Mouse (Mus musculus) forebrain, embryonic 13.5 days (tissue): ENCODE data around the gene Rdm1. TPM values are rescaled to one million over a fixed set of nuclear protein-coding genes. Genes with fewer than 3 reads are reported as not detected.
"Not testable (repeated sequence)": the region's sequence is repeated elsewhere in the genome, so short reads cannot be mapped to it uniquely, and the experiment has no call there.

Experiments used
- ATAC-seq: fragments of 200-750 bp; cut with Nextera tagmentation; 2 replicates; pipeline ENCODE4 v1.8.0; 2017
- H3K27ac ChIP-seq: fragments of 300-500 bp; sonication (generic); 2 replicates; pipeline ENCODE4 v1.5.1; 2015; ENCODE audit warnings: inconsistent platforms, mild to moderate bottlenecking, moderate library complexity
- H3K27me3 ChIP-seq: fragments of 300-500 bp; sonication (generic); 2 replicates; pipeline ENCODE4 v1.6.1; 2015; ENCODE audit warnings: mild to moderate bottlenecking, inconsistent platforms
- H3K36me3 ChIP-seq: fragments of 300-500 bp; sonication (generic); 2 replicates; pipeline ENCODE4 v1.6.1; 2015; ENCODE audit warnings: mild to moderate bottlenecking, inconsistent platforms; ENCODE audit not compliant: poor library complexity, severe bottlenecking
- H3K4me1 ChIP-seq: fragments of 300-500 bp; sonication (generic); 2 replicates; pipeline ENCODE4 v1.6.1; 2015; ENCODE audit warnings: inconsistent platforms
- H3K4me2 ChIP-seq: fragments of 300-500 bp; sonication (generic); 2 replicates; pipeline ENCODE4 v1.6.1; 2015; ENCODE audit warnings: inconsistent platforms, mild to moderate bottlenecking, moderate library complexity
- H3K4me3 ChIP-seq: fragments of 300-500 bp; sonication (generic); 2 replicates; pipeline ENCODE4 v1.5.1; 2015; ENCODE audit warnings: mild to moderate bottlenecking, inconsistent platforms
- H3K9ac ChIP-seq: fragments of 300-500 bp; sonication (generic); 2 replicates; pipeline ENCODE4 v1.6.1; 2015; ENCODE audit warnings: mild to moderate bottlenecking, inconsistent platforms
- H3K9me3 ChIP-seq: fragments of 300-500 bp; sonication (generic); replicated peaks from 2 replicates; pipeline ENCODE4 v1.6.1; 2016; ENCODE audit warnings: inconsistent platforms
- WGBS: fragments of 180-500 bp; shearing (Covaris S2); methylation state at CpG from one replicate; pipeline ENCODE4 v1.1.7; 2015; 5-methylcytosine and 5-hydroxymethylcytosine counted together
- polyA plus RNA-seq: library from polyadenylated mRNA; unstranded; fragments of >200 nt; fragmentation: Nextera tagmentation; extraction: Ambion mirVana; gene quantifications from 2 replicates; pipeline ENCODE4 v1.2.1, GENCODE M21; 2015

The Rdm1 gene
- polyA plus RNA-seq, 1 experiment from 2014 or later: 52.6 TPM

GRCm38 (mm10) chr11:101620022-101620655 lies 6.9 kb upstream of the Rdm1 start:
- not testable (repeated sequence) for ATAC-seq, H3K27me3 ChIP-seq, H3K9ac ChIP-seq, H3K4me3 ChIP-seq, H3K27ac ChIP-seq, H3K4me2 ChIP-seq, H3K36me3 ChIP-seq, H3K9me3 ChIP-seq
- H3K4me1 ChIP-seq: peaks cover 27% of the 10 kb centered on the region
- 88% methylated on average over 11 of the region's 11 CpGs for WGBS

DNA sequence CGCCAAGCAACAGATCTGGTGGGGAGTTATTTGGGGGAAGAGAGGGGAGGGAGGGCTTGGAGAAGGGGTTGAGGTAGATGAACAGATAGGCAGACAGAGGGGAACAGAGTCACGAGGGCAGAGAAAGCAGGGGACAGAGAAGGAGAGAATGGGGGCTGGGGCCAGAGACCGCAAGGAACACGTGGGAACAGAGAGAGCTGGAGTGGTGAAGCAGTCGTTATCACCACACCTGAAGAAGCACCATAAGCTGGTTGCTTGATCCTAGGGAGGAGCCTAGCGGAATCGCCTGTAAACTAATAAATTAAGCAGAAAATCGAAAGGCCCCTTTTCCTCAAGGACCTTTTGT lies 373 bp upstream of the Rdm1 start:
- peak; percentile 42 for ATAC-seq
- Histone ChIP-seq H3K36me3 (no peaks in the 10 kb centered on the region), H3K27ac (peak overlapping the region; percentile 91), H3K4me3 (peak overlapping the region; percentile 53), H3K4me1 (peaks cover 11% of the 10 kb centered on the region), H3K4me2 (peak overlapping the region; percentile 80), H3K27me3 (no peaks in the 10 kb centered on the region), H3K9me3 (no peaks in the 10 kb centered on the region), H3K9ac (peak overlapping the region; percentile 61)
- WGBS: 6% methylated on average over 8 of the region's 8 CpGs

- H3K4me1 ChIP-seq: peaks cover 11% of the 10 kb centered on the region
- peak overlapping the region; percentile 53 for H3K4me3 ChIP-seq
- under 1% methylated on average over 33 of the region's 33 CpGs for WGBS
- ATAC-seq: peak; percentile 64
- peak overlapping the region; percentile 80 for H3K4me2 ChIP-seq
- no peaks in the 10 kb centered on the region for H3K9me3 ChIP-seq
- no peaks in the 10 kb centered on the region for H3K27me3 ChIP-seq
- H3K36me3 ChIP-seq: 0 out of 2 replicates have a peak, but pooled peaks cover 2% of the 10 kb centered on the region
- H3K27ac ChIP-seq: peak overlapping the region; percentile 91
- peak overlapping the region; percentile 71 for H3K9ac ChIP-seq
Observed at GRCm38 (mm10) chr11:101627857-101628559, 1.0 kb downstream of the Rdm1 start.

GRCm38 (mm10) chr11:101628733-101629417 lies 1.9 kb downstream of the Rdm1 start:
- 73% methylated on average over 4 of the region's 5 CpGs for WGBS

DNA sequence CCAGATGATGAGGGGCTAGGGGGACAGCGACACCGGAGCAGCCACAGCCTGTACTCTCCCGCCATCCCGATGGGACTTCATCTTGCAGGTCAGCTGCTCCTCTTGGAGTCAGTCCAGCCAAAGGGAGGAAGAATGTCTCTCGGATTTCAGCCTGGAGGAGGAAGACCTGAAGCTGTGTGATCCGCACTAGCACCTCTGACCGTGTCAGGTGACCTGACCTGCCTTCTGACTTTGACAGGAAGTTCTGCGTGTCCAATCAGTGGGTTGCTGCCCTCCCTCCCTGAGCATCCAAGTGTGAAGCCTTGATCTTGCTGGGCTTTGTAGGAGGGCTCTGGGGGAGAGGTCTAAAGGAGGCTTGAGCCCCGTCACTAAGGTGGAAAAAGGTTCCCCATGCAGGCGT lies 8.7 kb downstream of the Rdm1 start:
- Histone ChIP-seq H3K9ac (no peak overlapping the region), H3K4me3 (no peak overlapping the region), H3K27ac (no peak overlapping the region), H3K9me3 (no peaks in the 10 kb centered on the region), H3K36me3 (peaks cover 31% of the 10 kb centered on the region), H3K4me1 (no peaks in the 10 kb centered on the region), H3K4me2 (no peak overlapping the region), H3K27me3 (no peaks in the 10 kb centered on the region)
- ATAC-seq: no peak
- 84% methylated on average over 10 of the region's 10 CpGs for WGBS

More at GRCm38 (mm10) chr11:101628733-101629417, 1.9 kb downstream of the Rdm1 start:
- peak overlapping the region; percentile 80 for H3K4me2 ChIP-seq
- peak overlapping the region; percentile 53 for H3K4me3 ChIP-seq
- H3K27ac ChIP-seq, H3K9me3 ChIP-seq, H3K27me3 ChIP-seq, ATAC-seq: not testable (repeated sequence)
- peaks cover 11% of the 10 kb centered on the region for H3K4me1 ChIP-seq
- peaks cover 11% of the 10 kb centered on the region; the same call in 1 of the 2 replicates for H3K36me3 ChIP-seq
- peak overlapping the region; percentile 71; the same call in 1 of the 2 replicates for H3K9ac ChIP-seq

DNA sequence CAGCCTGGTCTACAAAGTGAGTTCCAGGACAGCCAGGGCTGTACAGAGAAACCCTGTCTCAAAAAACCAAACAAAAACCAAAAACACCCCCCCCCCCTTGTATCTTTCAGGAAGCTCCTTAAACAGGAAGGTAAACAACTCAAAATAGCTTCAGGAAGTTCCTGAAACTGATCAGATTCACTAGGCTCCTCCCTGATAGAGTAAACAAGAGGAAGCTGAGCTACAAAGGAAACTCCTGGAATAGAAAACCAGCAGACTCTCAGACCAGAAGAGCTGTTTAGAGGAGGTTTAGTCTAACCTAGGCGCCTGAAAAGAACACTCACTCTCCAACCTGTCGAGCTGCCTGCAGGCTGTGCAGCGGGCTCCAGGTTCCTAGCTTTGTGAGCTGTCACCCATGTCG lies 12.8 kb downstream of the Rdm1 start:
- no peak for ATAC-seq
- H3K4me3 ChIP-seq: no peak overlapping the region
- H3K9me3 ChIP-seq: no peaks in the 10 kb centered on the region
- H3K4me1 ChIP-seq: peaks cover 12% of the 10 kb centered on the region; the same call in 1 of the 2 replicates
- H3K36me3 ChIP-seq: peaks cover 14% of the 10 kb centered on the region
- no peak overlapping the region for H3K4me2 ChIP-seq
- no peak overlapping the region for H3K27ac ChIP-seq
- no peak overlapping the region for H3K9ac ChIP-seq
- no peaks in the 10 kb centered on the region for H3K27me3 ChIP-seq
- 94% methylated on average over 4 of the region's 4 CpGs for WGBS

- Histone ChIP-seq H3K4me3 (peak overlapping the region; percentile 36), H3K4me2 (peak overlapping the region; percentile 52), H3K4me1 (peaks cover 14% of the 10 kb centered on the region; the same call in 1 of the 2 replicates), H3K27ac (peak overlapping the region; percentile 72), H3K9ac (peak overlapping the region; percentile 60)
- H3K27me3 ChIP-seq, H3K9me3 ChIP-seq, H3K36me3 ChIP-seq: not testable (repeated sequence)
- peak; percentile 78 for ATAC-seq
- WGBS: 4% methylated on average over 52 of the region's 53 CpGs
Observed at GRCm38 (mm10) chr11:101640857-101641709, 14.1 kb downstream of the Rdm1 start.

GRCm38 (mm10) chr11:101641710-101642642 lies 15.0 kb downstream of the Rdm1 start:
- Histone ChIP-seq H3K4me1 (peaks cover 14% of the 10 kb centered on the region; the same call in 1 of the 2 replicates), H3K4me2 (peak overlapping the region; percentile 52; the same call in 1 of the 2 replicates), H3K4me3 (peak overlapping the region; percentile 36; the same call in 1 of the 2 replicates), H3K27ac (peak overlapping the region; percentile 72)
- H3K27me3 ChIP-seq, H3K9ac ChIP-seq, H3K9me3 ChIP-seq, H3K36me3 ChIP-seq: not testable (repeated sequence)
- 6% methylated on average over 13 of the region's 26 CpGs for WGBS
- ATAC-seq: peak; percentile 82

DNA sequence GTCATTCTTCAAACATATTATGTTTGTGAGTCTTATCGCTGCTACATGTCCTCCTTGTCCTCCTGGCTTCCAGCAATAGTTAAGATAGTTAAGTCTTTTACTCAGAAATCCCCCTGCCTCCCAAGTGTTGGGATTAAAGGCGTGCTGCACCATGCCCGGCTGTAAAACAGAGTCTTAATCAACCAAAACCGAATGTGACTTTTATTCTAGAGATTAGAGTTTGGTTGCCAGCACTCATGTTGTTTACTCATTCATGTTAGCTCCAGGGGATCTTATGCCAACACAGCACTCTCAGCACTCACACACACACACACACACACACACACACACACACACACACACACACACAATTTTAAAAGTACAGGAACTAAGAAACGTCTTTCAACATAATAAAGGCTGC lies 15.9 kb downstream of the Rdm1 start:
- no peak for ATAC-seq
- 44% methylated on average over 5 of the region's 5 CpGs for WGBS
- no peak overlapping the region for H3K4me3 ChIP-seq

DNA sequence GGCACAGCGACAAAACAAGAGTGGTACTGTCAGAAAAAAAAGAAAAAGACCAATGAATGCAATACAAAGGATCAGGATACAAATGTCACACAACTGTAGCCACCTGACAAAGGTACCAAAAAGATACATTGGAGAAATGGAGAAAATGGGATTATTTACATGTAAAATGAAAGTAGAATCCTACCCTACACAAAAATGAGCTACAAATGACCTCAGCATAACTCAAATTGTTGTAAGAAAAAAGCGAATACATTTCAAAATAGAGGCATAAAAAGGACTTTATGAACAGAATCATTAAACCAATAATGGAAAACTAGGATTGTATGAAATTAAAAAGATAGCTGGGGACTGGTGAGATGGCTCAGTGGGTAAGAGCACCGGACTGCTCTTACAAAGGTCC lies 17.6 kb downstream of the Rdm1 start:
- H3K4me3 ChIP-seq: no peak overlapping the region
- H3K4me2 ChIP-seq: no peak overlapping the region
- 54% methylated on average over 3 of the region's 3 CpGs for WGBS
- H3K27ac ChIP-seq: no peak overlapping the region
- no peak overlapping the region for H3K9ac ChIP-seq
- no peaks in the 10 kb centered on the region for H3K27me3 ChIP-seq
- no peaks in the 10 kb centered on the region for H3K9me3 ChIP-seq
- no peak for ATAC-seq
- H3K4me1 ChIP-seq: peaks cover 14% of the 10 kb centered on the region; the same call in 1 of the 2 replicates
- no peaks in the 10 kb centered on the region for H3K36me3 ChIP-seq

More for the DNA sequence above, 15.9 kb downstream of the Rdm1 start:
- Histone ChIP-seq H3K36me3 (no peaks in the 10 kb centered on the region), H3K4me2 (no peak overlapping the region), H3K4me1 (peaks cover 14% of the 10 kb centered on the region; the same call in 1 of the 2 replicates), H3K27ac (no peak overlapping the region), H3K27me3 (no peaks in the 10 kb centered on the region), H3K9ac (no peak overlapping the region), H3K9me3 (no peaks in the 10 kb centered on the region)

DNA sequence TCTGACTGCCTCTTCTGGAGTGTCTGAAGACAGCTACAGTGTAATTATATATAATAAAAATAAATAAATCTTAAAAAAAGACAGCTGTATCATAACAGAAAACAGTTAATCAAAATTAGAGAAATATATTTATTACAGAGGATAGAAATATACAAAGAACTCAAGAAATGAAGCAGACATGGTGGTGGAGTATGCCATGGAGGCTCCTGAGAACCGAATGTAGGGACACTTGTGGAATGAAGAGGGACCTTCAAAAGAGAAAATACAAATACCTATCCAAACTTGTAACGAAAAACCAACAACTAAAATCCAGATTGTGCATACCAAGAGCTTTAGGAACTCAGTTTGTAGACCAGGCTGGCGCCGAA lies 18.0 kb downstream of the Rdm1 start:
- not testable (repeated sequence) for H3K36me3 ChIP-seq, H3K9me3 ChIP-seq, H3K4me2 ChIP-seq, H3K9ac ChIP-seq, H3K4me3 ChIP-seq, H3K27me3 ChIP-seq, ATAC-seq
- Histone ChIP-seq H3K4me1 (peaks cover 14% of the 10 kb centered on the region; the same call in 1 of the 2 replicates), H3K27ac (peak overlapping the region; percentile 65)
- WGBS: 4% methylated on average over 4 of the region's 4 CpGs
